8 mouse cellular contexts compared by ENCODE assay signal in genomic region chr17:86145079-86145951, GRCm38 (mm10). TPM values are rescaled to one million over a fixed set of nuclear protein-coding genes. Genes with fewer than 3 reads are reported as not detected.
DNase-seq lines count a peak whose midpoint lies in the region; ATAC-seq and TF ChIP-seq lines count a peak whose summit lies in the region.

TSS of gene Srbd1 (minus strand) at chr17:86145175.

- H3K36me3 ChIP-seq in MEL (ENCODE audit: control insufficient read depth in 1 of 2, insufficient read depth in 2 of 2, low read length in 2 of 2) = peaks cover 5 to 9% of the 10 kb centered on the region in 2 experiments
- H3K36me3 ChIP-seq in forebrain, embryonic 16.5 days (ENCODE audit: control insufficient read depth, insufficient read depth) = no peaks in the 10 kb centered on the region
- H3K36me3 ChIP-seq in lung, embryonic 15.5 days = 0 out of 2 replicates have a peak, but pooled peaks cover 8% of the 10 kb centered on the region
- H3K36me3 ChIP-seq in thymus, adult 2 months (ENCODE audit: control insufficient read depth, insufficient read depth, low read length) = no peaks in the 10 kb centered on the region

- TF ChIP-seq EP300 in MEL (IDR thresholded peaks at IDR 0.05; ENCODE audit: low read depth in 1 of 2, low read length in 2 of 2) = no peak

- peak within 1 kb of the TSS; percentile 97 for H3K9ac ChIP-seq in MEL (ENCODE audit: control insufficient read depth, low read depth, low read length, poor library complexity, severe bottlenecking)
- peak within 1 kb of the TSS; percentile 64 for H3K9ac ChIP-seq in forebrain, embryonic 16.5 days (replicated peaks; ENCODE audit: low read depth, low read length)
- peak within 1 kb of the TSS; percentile 79 for H3K9ac ChIP-seq in lung, embryonic 15.5 days

- no peak for TF ChIP-seq RAD21 in MEL (IDR thresholded peaks at IDR 0.05; ENCODE audit: low read depth, low read length)

- under 1% methylated on average over 28 of the region's 45 CpGs for WGBS in forebrain, embryonic 16.5 days
- 2% methylated on average over 28 of the region's 45 CpGs for WGBS in lung, embryonic 15.5 days
- 9% methylated on average over 33 of the region's 45 CpGs for WGBS in thymus, adult 2 months

- peak; percentile 63 to 89; a peak in 3 of 4 replicates for TF ChIP-seq POLR2A in MEL (IDR thresholded peaks at IDR 0.05; ENCODE audit: control insufficient read depth in 1 of 2, insufficient read depth in 1 of 2, low read depth in 1 of 2, low read length in 2 of 2, poor library complexity in 1 of 2)
- TF ChIP-seq POLR2A in thymus, adult 2 months (IDR thresholded peaks at IDR 0.05; ENCODE audit: control insufficient read depth, extremely low read depth, insufficient read depth, low read length, poor library complexity) = 0 out of 2 replicates have a peak, but pooled peaks have one; percentile 20

- H3K79me2 ChIP-seq in MEL (ENCODE audit: control insufficient read depth, insufficient read depth, low read length, poor library complexity) = peaks cover 13% of the 10 kb centered on the region

- intact Hi-C loops in heart, postnatal 36 days (cut with DNase I) = loop anchor here (10.0 kb wide), 1 partner anchor 1119 kb away; the partner anchor contains the start of gene Mcfd2

- H3K27me3 ChIP-seq in MEL (ENCODE audit: control insufficient read depth in 1 of 2, insufficient read depth in 2 of 2, low read length in 2 of 2) = no peaks in the 10 kb centered on the region
- no peaks in the 10 kb centered on the region for H3K27me3 ChIP-seq in forebrain, embryonic 16.5 days (replicated peaks; ENCODE audit: control insufficient read depth, insufficient read depth, low read length)
- no peaks in the 10 kb centered on the region for H3K27me3 ChIP-seq in lung, embryonic 15.5 days
- H3K27me3 ChIP-seq in thymus, adult 2 months (ENCODE audit: control insufficient read depth, insufficient read depth, low read length) = no peaks in the 10 kb centered on the region

- no peak for TF ChIP-seq CTCF in MEL (IDR thresholded peaks at IDR 0.05 in 2 of 3, conservative IDR thresholded peaks at IDR 0.05 in 1 of 3; ENCODE audit: control insufficient read depth in 1 of 3, insufficient read depth in 1 of 3, low read depth in 2 of 3, low read length in 3 of 3, poor library complexity in 1 of 3, severe bottlenecking in 1 of 3)
- no peak for TF ChIP-seq CTCF in layer of hippocampus, adult 2 months (conservative IDR thresholded peaks at IDR 0.05)
- 0 out of 2 replicates have a peak, but pooled peaks have one; percentile 5 for TF ChIP-seq CTCF in thymus, adult 2 months (IDR thresholded peaks at IDR 0.05; ENCODE audit: borderline replicate concordance, control insufficient read depth, extremely low read depth, insufficient read depth, low read length, poor library complexity)

- no peaks in the 10 kb centered on the region for H3K9me3 ChIP-seq in MEL (replicated peaks; ENCODE audit: insufficient read depth, low read length)
- H3K9me3 ChIP-seq in forebrain, embryonic 16.5 days (ENCODE audit: control insufficient read depth, low read length) = no peaks in the 10 kb centered on the region
- H3K9me3 ChIP-seq in lung, embryonic 15.5 days = no peaks in the 10 kb centered on the region

- peak within 1 kb of the TSS; percentile 80 to 99 for H3K4me3 ChIP-seq in MEL (ENCODE audit: control insufficient read depth in 1 of 2, insufficient read depth in 1 of 2, low read depth in 2 of 2, low read length in 2 of 2)
- peak within 1 kb of the TSS; percentile 63 for H3K4me3 ChIP-seq in forebrain, embryonic 16.5 days (replicated peaks; ENCODE audit: low read length)
- peak within 1 kb of the TSS; percentile 88 for H3K4me3 ChIP-seq in layer of hippocampus, adult 2 months
- H3K4me3 ChIP-seq in lung, embryonic 15.5 days = peak within 1 kb of the TSS; percentile 84
- peak within 1 kb of the TSS; percentile 96 for H3K4me3 ChIP-seq in thymus, adult 2 months (ENCODE audit: control insufficient read depth, insufficient read depth, low read length)

- ATAC-seq in forebrain, embryonic 16.5 days = peak; percentile 92
- peak; percentile 96 for ATAC-seq in lung, embryonic 15.5 days (ENCODE audit: borderline replicate concordance, extremely low read depth, low FRiP score, low TSS enrichment)

- peak within 1 kb of the TSS; percentile 97 for H3K4me2 ChIP-seq in forebrain, embryonic 16.5 days (ENCODE audit: low read length)
- H3K4me2 ChIP-seq in lung, embryonic 15.5 days = peak within 1 kb of the TSS; percentile 91

- DNase-seq in MEL (ENCODE audit: low read depth, low spot score) = peak; percentile 95
- peak; percentile 89 for DNase-seq in cerebellum, adult 11-12 months
- peak; percentile 93 to 97 for DNase-seq in heart, postnatal 36 days
- DNase-seq in layer of hippocampus, adult 2 months (ENCODE audit: low spot score in 2 of 2) = peak; percentile 86 to 87
- peak; percentile 80 for DNase-seq in ovary, adult 18-20 months (ENCODE audit: low spot score)
- DNase-seq in thymus, adult 2 months = peak; percentile 89

- H3K27ac ChIP-seq in MEL (ENCODE audit: control insufficient read depth, low read depth, low read length) = peak within 1 kb of the TSS; percentile 86
- peak within 1 kb of the TSS; percentile 64 for H3K27ac ChIP-seq in forebrain, embryonic 16.5 days (ENCODE audit: low read length)
- H3K27ac ChIP-seq in layer of hippocampus, adult 2 months = peak within 1 kb of the TSS; percentile 84
- peak within 1 kb of the TSS; percentile 32 for H3K27ac ChIP-seq in lung, embryonic 15.5 days
- 0 out of 2 replicates have a peak within 1 kb of the TSS, but pooled peaks have one; percentile 8 for H3K27ac ChIP-seq in thymus, adult 2 months (ENCODE audit: control insufficient read depth, insufficient read depth, low read length)

- H3K4me1 ChIP-seq in MEL (ENCODE audit: control insufficient read depth in 1 of 2, insufficient read depth in 2 of 2, low read length in 2 of 2) = peaks cover 0 to 9% of the 10 kb centered on the region in 2 experiments; a peak in 3 of 4 replicates
- peaks cover 13% of the 10 kb centered on the region for H3K4me1 ChIP-seq in forebrain, embryonic 16.5 days (replicated peaks; ENCODE audit: control insufficient read depth, insufficient read depth, low read length)
- H3K4me1 ChIP-seq in lung, embryonic 15.5 days = peaks cover 17% of the 10 kb centered on the region
- peaks cover 6% of the 10 kb centered on the region for H3K4me1 ChIP-seq in thymus, adult 2 months (replicated peaks; ENCODE audit: control insufficient read depth, insufficient read depth, low read length)

TF ChIP-seq in MEL, 35 proteins besides CTCF, POLR2A, EP300 and RAD21:
- no peak for TF ChIP-seq MAZ (IDR thresholded peaks at IDR 0.05; ENCODE audit: low read depth, low read length)
- peak; percentile 74; the same call in 1 of the 2 replicates for TF ChIP-seq ZMIZ1 (IDR thresholded peaks at IDR 0.05; ENCODE audit: low read depth, low read length)
- TF ChIP-seq HCFC1 (IDR thresholded peaks at IDR 0.05; ENCODE audit: low read depth, low read length) = peak; percentile 90
- peak; percentile 43 for TF ChIP-seq TCF12 (IDR thresholded peaks at IDR 0.05; ENCODE audit: low read depth, low read length)
- TF ChIP-seq UBTF (IDR thresholded peaks at IDR 0.05; ENCODE audit: borderline replicate concordance, insufficient read depth, low read depth, low read length) = no peak
- peak; percentile 91 for TF ChIP-seq NELFE (IDR thresholded peaks at IDR 0.05; ENCODE audit: low read depth, low read length)
- peak; percentile 81 for TF ChIP-seq POLR2AphosphoS2 (IDR thresholded peaks at IDR 0.05; ENCODE audit: low read length)
- peak; percentile 84 for TF ChIP-seq TBP (IDR thresholded peaks at IDR 0.05; ENCODE audit: low read depth, low read length)
- peak; percentile 85; the same call in 1 of the 2 replicates for TF ChIP-seq SIN3A (IDR thresholded peaks at IDR 0.05; ENCODE audit: low read length)
- no peak for TF ChIP-seq BHLHE40 (IDR thresholded peaks at IDR 0.05; ENCODE audit: borderline replicate concordance, low read depth, low read length)
- TF ChIP-seq ZC3H11A (IDR thresholded peaks at IDR 0.05; ENCODE audit: low read depth, low read length) = peak; percentile 44
- TF ChIP-seq SMC3 (IDR thresholded peaks at IDR 0.05; ENCODE audit: low read depth, low read length) = peak; percentile 6; the same call in 1 of the 2 replicates
- peak; percentile 59 for TF ChIP-seq KAT2A (conservative IDR thresholded peaks at IDR 0.05; ENCODE audit: low read depth, low read length)
- TF ChIP-seq MAX (IDR thresholded peaks at IDR 0.05; ENCODE audit: low read length) = no peak
- TF ChIP-seq MXI1 (IDR thresholded peaks at IDR 0.05; ENCODE audit: low read depth, low read length) = peak; percentile 1; the same call in 1 of the 2 replicates
- no peak for TF ChIP-seq GABPA (IDR thresholded peaks at IDR 0.05; ENCODE audit: low read depth, low read length)
- no peak for TF ChIP-seq MEF2A (IDR thresholded peaks at IDR 0.05; ENCODE audit: extremely low read depth, insufficient replicate concordance, low read depth, low read length, poor library complexity, severe bottlenecking)
- TF ChIP-seq ETS1 (IDR thresholded peaks at IDR 0.05; ENCODE audit: low read depth, low read length) = no peak
- TF ChIP-seq E2F4 (IDR thresholded peaks at IDR 0.05; ENCODE audit: borderline replicate concordance, low read depth, low read length) = no peak
- peak; percentile 82 for TF ChIP-seq ELF1 (IDR thresholded peaks at IDR 0.05; ENCODE audit: low read depth, low read length)
- no peak for TF ChIP-seq POLR2AphosphoS5 (IDR thresholded peaks at IDR 0.05; ENCODE audit: borderline replicate concordance, low read depth, low read length)

RNA-seq across cellular contexts. Expression of gene Srbd1, which starts in this region (rescaled TPM):
- 14.9 and 17.4 TPM in 2 replicates for total RNA-seq in MEL (2012; rRNA removed)
- polyA plus RNA-seq in MEL (2012; ENCODE audit: insufficient read depth in 1 of 2, insufficient read length in 2 of 2, low read depth in 1 of 2, low replicate concordance in 2 of 2, missing spikeins in 1 of 2) = 10 to 100 TPM in 1 of 2 experiments, not detected in 1; 30.5 TPM
- 17.9 and 21.7 TPM in 2 replicates for polyA plus RNA-seq in forebrain, embryonic 16.5 days (2015; fragmentation: Nextera tagmentation; extraction: Ambion mirVana)
- 10 to 100 TPM; 10.9 to 11.4 TPM for total RNA-seq in heart, postnatal 36 days (2021)
- total RNA-seq in layer of hippocampus, adult 2 months (2021) = 10 to 100 TPM; 16.5 to 17.0 TPM
- 15.2 and 16.8 TPM in 2 replicates for polyA plus RNA-seq in lung, embryonic 15.5 days (2015; fragmentation: Nextera tagmentation; extraction: Ambion mirVana)
- polyA plus RNA-seq in thymus, adult 2 months (2012; rRNA removed) = 3.2 and 4.7 TPM in 2 replicates

Comparison
In these comparisons a context has a peak if more than half of its experiments do, and no peak if none do; other contexts are left out.
1. Peak in every context shown above with its lines: DNase-seq, ATAC-seq, H3K4me3 ChIP-seq and H3K27ac ChIP-seq.
2. H3K27ac ChIP-seq: peak in every context shown above with its lines; median percentile 86 in MEL; 84 in layer of hippocampus, adult 2 months; 64 in forebrain, embryonic 16.5 days; 32 in lung, embryonic 15.5 days; 8 in thymus, adult 2 months.